Mouse (Mus musculus) liver, embryonic 13.5 days (tissue): ENCODE data around the gene Acta2. TPM values are rescaled to one million over a fixed set of nuclear protein-coding genes. Genes with fewer than 3 reads are reported as not detected.

Experiments used
- ATAC-seq: fragments of 200-750 bp; cut with Nextera tagmentation; 2 replicates; pipeline ENCODE4 v1.8.0; 2017; ENCODE audit warnings: low read depth, mild to moderate bottlenecking, moderate number of reproducible peaks, moderate library complexity
- DNase-seq: peaks from one replicate; pipeline ENCODE4 v3.0.0; 2022
- H3K27ac ChIP-seq: fragments of 300-500 bp; sonication (generic); 2 replicates; pipeline ENCODE4 v1.5.1; 2015; ENCODE audit warnings: moderate library complexity, mild to moderate bottlenecking, inconsistent platforms
- H3K27me3 ChIP-seq: fragments of 300-500 bp; sonication (generic); 2 replicates; pipeline ENCODE4 v1.6.1; 2015; ENCODE audit warnings: mild to moderate bottlenecking, inconsistent platforms
- H3K36me3 ChIP-seq: fragments of 300-500 bp; sonication (generic); 2 replicates; pipeline ENCODE4 v1.6.1; 2015; ENCODE audit warnings: mild to moderate bottlenecking, inconsistent platforms
- H3K4me1 ChIP-seq: fragments of 300-500 bp; sonication (generic); replicated peaks from 2 replicates; pipeline ENCODE4 v1.6.1; 2015; ENCODE audit warnings: inconsistent platforms
- H3K4me2 ChIP-seq: fragments of 300-500 bp; sonication (generic); 2 replicates; pipeline ENCODE4 v1.6.1; 2015; ENCODE audit warnings: inconsistent platforms, mild to moderate bottlenecking, moderate library complexity
- H3K4me3 ChIP-seq: fragments of 300-500 bp; sonication (generic); replicated peaks from 2 replicates; pipeline ENCODE4 v1.5.1; 2015; ENCODE audit warnings: mild to moderate bottlenecking, inconsistent platforms
- H3K9ac ChIP-seq: fragments of 300-500 bp; sonication (generic); 2 replicates; pipeline ENCODE4 v1.6.1; 2015; ENCODE audit warnings: mild to moderate bottlenecking, inconsistent platforms
- H3K9me3 ChIP-seq: fragments of 300-500 bp; sonication (generic); replicated peaks from 2 replicates; pipeline ENCODE4 v1.6.1; 2016; ENCODE audit warnings: inconsistent platforms
- WGBS: fragments of 180-500 bp; shearing (Covaris S2); methylation state at CpG from one replicate; pipeline ENCODE4 v1.1.7; 2015; ENCODE audit not compliant: insufficient replicate concordance; 5-methylcytosine and 5-hydroxymethylcytosine counted together
- polyA plus RNA-seq: library from polyadenylated mRNA; unstranded; fragments of >200 nt; fragmentation: Nextera tagmentation; extraction: Ambion mirVana; gene quantifications from 2 replicates; pipeline ENCODE4 v1.2.1, GENCODE M21; 2015

Gene Acta2
- 23.9 and 24.4 TPM in 2 replicates for polyA plus RNA-seq

GRCm38 (mm10) chr19:34254880-34255681 lies at the start of gene Acta2:
Gene Acta2 (minus strand): TSS chr19:34255590.
- Histone ChIP-seq H3K9ac (no peak within 1 kb of the TSS), H3K9me3 (no peaks in the 10 kb centered on the region), H3K4me3 (no peak within 1 kb of the TSS), H3K27ac (no peak within 1 kb of the TSS; the same call in 1 of the 2 replicates), H3K4me1 (peaks cover 5% of the 10 kb centered on the region; the same call in 1 of the 2 replicates), H3K36me3 (no peaks in the 10 kb centered on the region), H3K4me2 (0 out of 2 replicates have a peak within 1 kb of the TSS, but pooled peaks have one; percentile 24), H3K27me3 (no peaks in the 10 kb centered on the region)
- no peak for DNase-seq
- WGBS = 55% methylated on average over 16 of the region's 16 CpGs
- ATAC-seq = no peak

GRCm38 (mm10) chr19:34304917-34305316 lies 49.5 kb upstream of the Acta2 start:
- no peaks in the 10 kb centered on the region for H3K9me3 ChIP-seq
- H3K27ac ChIP-seq = no peak overlapping the region
- no peak overlapping the region for H3K4me3 ChIP-seq
- H3K27me3 ChIP-seq = no peaks in the 10 kb centered on the region
- H3K4me1 ChIP-seq = no peaks in the 10 kb centered on the region
- ATAC-seq = no peak
- H3K9ac ChIP-seq = no peak overlapping the region
- H3K36me3 ChIP-seq = no peaks in the 10 kb centered on the region
- H3K4me2 ChIP-seq = no peak overlapping the region
- DNase-seq = no peak

GRCm38 (mm10) chr19:34300430-34300829 lies 45.0 kb upstream of the Acta2 start:
- DNase-seq (no peak), ATAC-seq (no peak)
- Histone ChIP-seq H3K4me3 (no peak overlapping the region), H3K9me3 (no peaks in the 10 kb centered on the region), H3K27ac (no peak overlapping the region), H3K4me1 (no peaks in the 10 kb centered on the region), H3K9ac (no peak overlapping the region), H3K4me2 (no peak overlapping the region), H3K36me3 (no peaks in the 10 kb centered on the region), H3K27me3 (no peaks in the 10 kb centered on the region)
- WGBS = 64% methylated on average over 2 of the region's 2 CpGs

- Histone ChIP-seq H3K4me1 (no peaks in the 10 kb centered on the region), H3K27me3 (no peaks in the 10 kb centered on the region), H3K9ac (no peak overlapping the region), H3K4me2 (no peak overlapping the region), H3K4me3 (no peak overlapping the region), H3K9me3 (no peaks in the 10 kb centered on the region), H3K36me3 (no peaks in the 10 kb centered on the region), H3K27ac (no peak overlapping the region)
- DNase-seq (no peak), ATAC-seq (no peak)
- 50% methylated on average over 4 of the region's 4 CpGs for WGBS
These were observed 43.8 kb upstream of the Acta2 start for GRCm38 (mm10) chr19:34299229-34299628.

DNA sequence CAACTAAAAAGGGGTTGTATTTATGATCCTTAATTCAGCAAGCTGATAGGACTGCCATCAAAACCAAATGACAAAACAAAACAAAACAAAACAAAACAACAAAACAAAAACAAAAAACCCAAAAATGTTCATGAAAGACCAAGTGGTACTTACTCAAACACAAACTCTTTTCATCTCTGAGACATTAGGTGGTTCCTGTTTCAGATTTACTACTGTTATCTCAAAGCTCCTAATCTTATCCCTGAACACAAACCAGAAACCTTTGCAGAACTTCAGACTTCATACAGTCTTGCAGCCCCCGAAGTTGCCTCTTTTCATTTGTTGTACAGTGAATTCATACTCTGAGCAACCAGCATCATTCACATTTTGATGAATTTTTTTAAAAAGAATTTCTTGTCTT lies 43.1 kb upstream of the Acta2 start:
- Histone ChIP-seq H3K9ac (no peak overlapping the region), H3K4me2 (no peak overlapping the region), H3K27me3 (no peaks in the 10 kb centered on the region), H3K4me3 (no peak overlapping the region), H3K27ac (no peak overlapping the region), H3K36me3 (no peaks in the 10 kb centered on the region), H3K4me1 (no peaks in the 10 kb centered on the region), H3K9me3 (no peaks in the 10 kb centered on the region)
- DNase-seq (no peak), ATAC-seq (no peak)
- 26% methylated on average over 1 of the region's 1 CpGs for WGBS

- Histone ChIP-seq H3K4me2 (no peak overlapping the region), H3K36me3 (no peaks in the 10 kb centered on the region), H3K4me1 (peaks cover 4% of the 10 kb centered on the region), H3K27me3 (no peaks in the 10 kb centered on the region), H3K9me3 (no peaks in the 10 kb centered on the region), H3K4me3 (no peak overlapping the region), H3K27ac (no peak overlapping the region), H3K9ac (no peak overlapping the region)
- 57% methylated on average over 6 of the region's 6 CpGs for WGBS
- no peak for ATAC-seq
- DNase-seq = no peak
These were observed 40.1 kb upstream of the Acta2 start for GRCm38 (mm10) chr19:34295442-34295841.

- no peak for ATAC-seq
- H3K27me3 ChIP-seq = no peaks in the 10 kb centered on the region
- H3K9me3 ChIP-seq = no peaks in the 10 kb centered on the region
- no peak overlapping the region for H3K27ac ChIP-seq
- no peak overlapping the region for H3K4me3 ChIP-seq
- peaks cover 4% of the 10 kb centered on the region for H3K4me1 ChIP-seq
- DNase-seq = no peak
- 53% methylated on average over 3 of the region's 3 CpGs for WGBS
- no peak overlapping the region for H3K4me2 ChIP-seq
- H3K36me3 ChIP-seq = no peaks in the 10 kb centered on the region
- H3K9ac ChIP-seq = no peak overlapping the region
These were observed 38.1 kb upstream of the Acta2 start for GRCm38 (mm10) chr19:34293376-34293947.

- Histone ChIP-seq H3K4me3 (no peak overlapping the region), H3K27ac (no peak overlapping the region), H3K4me2 (no peak overlapping the region), H3K9me3 (no peaks in the 10 kb centered on the region), H3K27me3 (no peaks in the 10 kb centered on the region), H3K9ac (no peak overlapping the region), H3K4me1 (peaks cover 4% of the 10 kb centered on the region), H3K36me3 (no peaks in the 10 kb centered on the region)
- ATAC-seq = no peak
- WGBS = 52% methylated on average over 2 of the region's 2 CpGs
- no peak for DNase-seq
These were observed 37.3 kb upstream of the Acta2 start for GRCm38 (mm10) chr19:34292701-34293100.

- Histone ChIP-seq H3K9me3 (no peaks in the 10 kb centered on the region), H3K4me1 (peaks cover 4% of the 10 kb centered on the region), H3K9ac (no peak overlapping the region), H3K4me2 (no peak overlapping the region), H3K27me3 (no peaks in the 10 kb centered on the region), H3K4me3 (no peak overlapping the region), H3K36me3 (no peaks in the 10 kb centered on the region), H3K27ac (no peak overlapping the region)
- 63% methylated on average over 5 of the region's 5 CpGs for WGBS
- ATAC-seq (no peak), DNase-seq (no peak)
These were observed 36.6 kb upstream of the Acta2 start for GRCm38 (mm10) chr19:34291956-34292355.

- Histone ChIP-seq H3K36me3 (no peaks in the 10 kb centered on the region), H3K27ac (no peak overlapping the region), H3K9me3 (no peaks in the 10 kb centered on the region), H3K4me2 (peak overlapping the region; percentile 74), H3K4me3 (peak overlapping the region; percentile 54), H3K9ac (no peak overlapping the region; the same call in 1 of the 2 replicates), H3K4me1 (peaks cover 4% of the 10 kb centered on the region), H3K27me3 (no peaks in the 10 kb centered on the region)
- no peak for DNase-seq
- no peak for ATAC-seq
- WGBS = 42% methylated on average over 8 of the region's 8 CpGs
These were observed 36.0 kb upstream of the Acta2 start for GRCm38 (mm10) chr19:34291379-34291778.

- H3K27ac ChIP-seq = no peak overlapping the region
These were observed 35.5 kb upstream of the Acta2 start for GRCm38 (mm10) chr19:34290872-34291341.

More at GRCm38 (mm10) chr19:34290872-34291341, 35.5 kb upstream of the Acta2 start:
- Histone ChIP-seq H3K4me3 (peak overlapping the region; percentile 54), H3K27me3 (no peaks in the 10 kb centered on the region), H3K9me3 (no peaks in the 10 kb centered on the region), H3K9ac (peak overlapping the region; percentile 54), H3K4me1 (peaks cover 4% of the 10 kb centered on the region), H3K36me3 (no peaks in the 10 kb centered on the region), H3K4me2 (peak overlapping the region; percentile 74)
- WGBS = 4% methylated on average over 15 of the region's 15 CpGs
- no peak for DNase-seq
- ATAC-seq = 0 out of 2 replicates have a peak, but pooled peaks have one; percentile 13
